Mouse (Mus musculus): ENCODE measurements at regions not wholly inside any gene's neighbourhood (a gene's known extent, or its start where the extent isn't known, plus 50 kb on each side); places are given as distances from the start of the nearest gene placed in this dataset.

DNA sequence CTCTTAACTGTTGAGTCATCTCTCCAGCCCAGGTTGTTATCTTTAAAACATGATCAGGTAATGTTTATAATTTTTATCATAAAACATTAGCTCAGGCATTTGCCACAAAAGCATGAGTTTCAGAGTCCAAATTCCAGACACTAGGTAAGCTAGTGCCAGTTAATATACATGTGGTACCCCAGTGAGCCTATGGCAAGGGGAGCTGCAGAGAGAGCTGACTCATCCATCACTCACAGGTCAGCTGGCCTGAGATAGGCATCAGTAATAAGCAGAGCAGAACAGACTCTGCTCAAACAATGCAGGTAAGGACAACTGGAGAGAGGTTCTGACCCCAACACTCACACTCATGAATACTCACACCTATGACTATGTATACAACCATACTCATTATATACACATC, 144.6 kb upstream of the Sgcd start:
- DNase-seq: no peak

DNA sequence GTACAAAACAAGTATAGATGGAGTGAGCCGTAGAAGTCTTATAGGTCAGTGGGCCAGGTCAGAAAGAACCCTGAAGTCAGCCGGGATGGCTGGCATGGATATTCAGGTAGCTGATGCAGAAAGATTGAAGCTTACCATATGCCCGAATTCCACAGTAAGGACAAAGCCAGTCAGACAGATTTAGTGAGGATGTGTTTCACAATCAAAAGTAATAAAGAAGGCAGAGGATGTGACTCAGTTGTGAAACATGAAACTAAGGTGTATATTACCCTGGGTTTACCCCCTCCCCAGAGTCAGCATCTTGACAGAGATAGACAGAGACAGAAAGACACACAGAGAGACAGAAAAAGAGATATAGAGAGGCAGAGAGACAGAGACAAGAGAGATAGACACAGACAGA, 109.3 kb upstream of the Sgcd start:
- DNase-seq: no peak

DNA sequence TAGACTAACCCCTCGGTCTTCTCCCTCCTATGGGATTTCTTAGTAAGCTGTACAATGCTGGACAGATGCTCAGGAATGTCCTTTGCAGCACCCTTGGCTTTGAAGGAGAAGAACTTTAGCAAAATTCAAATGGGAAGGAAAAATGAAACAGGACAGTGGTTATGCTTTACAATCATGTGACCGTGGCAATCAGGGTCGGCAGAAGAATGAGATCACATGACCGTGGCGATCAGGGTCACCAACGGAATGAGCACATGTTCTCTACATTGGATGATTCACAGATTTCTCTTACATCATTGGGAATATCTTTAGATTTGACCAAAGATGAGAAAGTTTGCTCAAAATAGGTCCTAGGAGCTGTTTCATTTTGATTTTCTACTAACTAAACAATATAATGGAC, 108.7 kb upstream of the Sgcd start:
- DNase-seq: no peak

DNA sequence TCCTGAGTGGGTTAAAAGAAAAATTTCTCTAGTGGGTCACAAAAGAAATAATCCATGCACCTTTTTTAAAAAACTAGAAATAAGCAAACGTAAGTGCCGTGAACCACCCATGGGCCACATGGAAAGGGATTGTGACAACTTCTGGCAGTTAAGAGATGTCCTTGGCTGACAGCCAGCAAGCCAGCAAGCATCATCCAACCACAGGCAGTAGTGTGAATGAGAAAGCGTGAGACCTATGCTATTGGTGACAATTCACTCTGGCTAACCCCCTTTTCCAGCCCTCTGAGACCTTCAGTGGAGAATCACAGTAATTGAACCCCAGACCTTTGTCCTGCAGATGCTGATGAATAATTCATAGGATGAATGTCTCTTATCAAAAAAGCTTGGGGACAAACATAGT, 78.3 kb upstream of the Sgcd start:
- peak; percentile 43 for DNase-seq

DNA sequence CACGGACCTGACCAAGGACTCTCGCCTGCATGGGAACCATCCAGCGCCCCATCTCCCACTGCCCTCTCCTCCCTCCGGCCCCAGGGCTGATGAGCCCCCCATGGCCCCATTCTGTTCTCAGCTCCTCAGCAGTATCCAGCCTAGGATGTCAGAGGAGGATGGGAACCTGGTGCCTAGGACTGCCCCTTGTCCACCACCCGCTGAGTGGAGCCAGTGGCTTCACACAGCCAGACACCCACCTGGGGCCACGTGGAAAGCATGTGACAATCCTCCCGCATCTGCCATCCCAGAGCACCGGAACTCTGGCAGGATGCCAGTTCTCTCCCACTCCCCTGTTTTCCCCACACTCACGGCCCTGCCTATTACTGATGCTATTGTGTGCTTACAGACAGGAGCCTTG, 75.0 kb upstream of the Sgcd start:
- DNase-seq: no peak

DNA sequence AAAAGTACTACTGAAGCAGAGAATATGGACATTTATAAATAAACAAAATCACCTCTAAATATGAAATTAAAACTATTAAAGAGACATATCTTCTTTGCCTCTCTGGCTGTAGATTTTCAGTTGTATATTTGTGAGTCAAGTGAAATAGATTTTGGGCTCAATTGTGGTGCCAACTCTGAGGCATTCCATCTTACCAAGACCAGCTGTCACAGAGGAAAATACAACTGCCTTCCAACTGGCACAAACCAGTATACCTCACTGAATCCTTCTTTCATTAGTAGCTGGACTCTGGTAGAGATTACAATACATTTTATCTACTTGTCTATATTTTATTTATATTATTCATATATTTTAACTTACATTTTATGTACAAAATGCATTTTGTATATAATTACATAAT, 72.7 kb upstream of the Sgcd start:
- no peak for DNase-seq

DNA sequence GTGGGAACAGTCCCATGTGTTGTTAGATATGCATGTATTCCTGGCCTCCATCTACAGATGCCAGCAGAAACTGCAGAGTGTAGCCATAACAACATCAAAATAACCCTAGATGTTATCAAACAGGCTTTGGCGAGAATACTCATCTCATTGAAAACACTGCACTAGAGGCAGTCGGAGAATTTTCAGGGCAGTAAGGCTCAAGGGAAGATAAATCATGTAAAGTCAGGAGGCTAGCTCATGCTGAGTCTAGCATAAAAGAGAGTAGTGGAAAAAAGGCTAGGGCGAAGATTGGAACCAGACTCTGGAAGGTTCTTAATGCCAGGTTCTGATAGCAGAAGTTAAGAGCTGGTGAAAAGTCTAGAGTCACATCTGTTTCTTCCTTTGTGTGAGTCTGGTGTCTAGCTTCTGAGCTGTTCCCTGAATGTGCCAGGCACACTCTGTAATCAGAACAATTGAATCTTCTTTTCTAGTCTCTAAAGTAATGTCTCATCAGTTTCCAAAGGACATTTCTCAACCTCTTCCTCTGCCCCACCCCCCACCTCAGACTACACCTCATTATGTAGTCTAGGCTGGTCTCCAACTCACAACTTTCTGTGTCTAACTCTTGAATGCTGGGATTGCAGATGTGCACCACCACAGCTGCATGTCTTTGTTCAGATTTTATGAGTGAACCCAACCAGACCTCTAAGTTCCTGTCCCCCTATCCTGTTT, 62.5 kb upstream of the Sgcd start:
- no peak for DNase-seq

DNA sequence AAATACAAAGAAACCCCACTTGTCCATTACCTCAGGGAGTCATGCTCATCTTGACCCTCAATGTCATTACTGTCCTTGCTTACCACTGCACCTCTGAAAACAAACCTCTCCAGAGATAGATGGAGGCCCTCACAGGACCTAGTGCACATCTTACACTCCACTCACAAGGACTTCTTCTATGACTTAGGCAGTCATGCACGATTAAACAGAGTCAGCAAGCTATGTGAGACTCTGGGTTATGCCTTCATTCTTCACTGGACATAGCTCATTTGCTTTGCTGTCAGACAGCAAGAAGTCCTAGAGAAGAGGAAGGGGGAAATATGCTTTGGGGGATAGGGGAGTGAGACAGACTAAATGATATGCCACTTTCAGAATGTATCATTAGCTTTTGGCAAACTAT, 59.5 kb upstream of the Sgcd start:
- no peak for DNase-seq

Measured in heart, postnatal 4 days (tissue).